Mouse (Mus musculus) 3134 (cell line): Measurements from ENCODE around the gene Ocel1.

Experiments used
- DNase-seq: peaks from one replicate; pipeline ENCODE4 v3.0.0-alpha.2; 2011; ENCODE audit warnings: low spot score; ENCODE audit not compliant: insufficient read length; ENCODE audit errors: extremely low read depth

Gene Ocel1

DNA sequence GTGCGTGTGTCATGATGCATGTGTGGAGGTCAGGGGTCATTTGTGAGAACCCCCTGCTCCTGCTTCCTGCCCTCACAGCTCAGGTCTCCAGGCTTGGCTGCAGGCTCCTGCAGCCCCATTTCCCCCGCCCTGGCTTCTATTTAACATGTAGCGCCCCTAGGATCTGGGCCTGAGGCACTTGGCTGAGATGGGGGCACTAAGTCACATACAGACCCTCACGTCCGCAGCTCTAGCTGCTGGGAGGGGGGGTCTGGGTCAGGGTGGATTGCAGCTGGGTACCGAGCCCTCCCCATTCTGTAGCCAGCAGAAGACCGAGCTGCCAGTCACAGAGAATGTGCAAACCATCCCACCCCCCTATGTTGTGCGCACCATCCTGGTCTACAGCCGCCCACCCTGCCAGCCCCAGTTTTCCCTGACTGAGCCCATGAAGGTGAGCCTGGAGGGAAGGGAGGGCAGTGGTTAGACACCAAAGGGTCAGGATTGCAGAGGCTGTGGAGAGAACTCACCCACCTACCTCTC is 31.4 kb downstream of the Ocel1 start:
- DNase-seq: no peak

- no peak for DNase-seq
These were observed 32.2 kb downstream of the Ocel1 start for GRCm38 (mm10) chr8:71403107-71403885.

GRCm38 (mm10) chr8:71404011-71404410 is 32.9 kb downstream of the Ocel1 start:
- DNase-seq: no peak

- no peak for DNase-seq
These were observed 33.9 kb downstream of the Ocel1 start for GRCm38 (mm10) chr8:71404951-71405351.

DNA sequence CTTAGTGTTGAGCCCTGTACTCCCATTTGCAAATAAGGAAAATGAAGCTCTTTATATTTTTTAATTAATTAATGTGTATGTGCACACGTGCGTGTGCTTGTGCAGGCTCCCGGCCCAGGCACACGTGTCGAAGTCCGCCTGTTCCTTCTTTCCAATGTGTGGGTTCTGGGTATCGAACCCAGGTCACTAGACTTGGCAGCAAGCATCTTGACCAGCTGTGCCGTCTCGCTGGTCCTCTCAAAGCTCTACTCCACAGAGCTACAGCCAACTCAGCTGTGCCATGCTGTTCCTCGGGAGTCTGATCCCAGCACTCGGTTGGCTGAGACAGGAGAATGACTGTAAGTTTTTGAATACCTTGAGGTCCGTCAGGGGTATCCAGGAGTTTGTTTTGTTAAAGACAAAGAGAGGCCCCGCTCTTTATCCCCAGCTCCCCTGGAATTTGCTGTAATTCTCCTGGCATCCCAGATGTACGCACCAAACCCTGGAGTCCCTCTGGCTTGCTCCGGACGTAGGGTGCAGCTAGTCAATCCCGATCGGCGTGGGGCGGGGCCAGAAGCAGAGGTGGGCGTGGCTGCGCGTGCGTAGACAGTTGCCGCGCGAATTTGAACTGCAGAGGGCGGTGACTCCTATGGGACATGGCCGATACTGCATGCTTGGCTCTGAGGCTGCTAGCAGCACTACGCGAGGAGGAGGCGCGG is 34.5 kb downstream of the Ocel1 start, which contains the start of gene Ankle1:
Gene Ankle1 (plus strand): TSS at position 610 of the 698 bp plus-strand sequence.
- DNase-seq: peak; percentile 98

DNA sequence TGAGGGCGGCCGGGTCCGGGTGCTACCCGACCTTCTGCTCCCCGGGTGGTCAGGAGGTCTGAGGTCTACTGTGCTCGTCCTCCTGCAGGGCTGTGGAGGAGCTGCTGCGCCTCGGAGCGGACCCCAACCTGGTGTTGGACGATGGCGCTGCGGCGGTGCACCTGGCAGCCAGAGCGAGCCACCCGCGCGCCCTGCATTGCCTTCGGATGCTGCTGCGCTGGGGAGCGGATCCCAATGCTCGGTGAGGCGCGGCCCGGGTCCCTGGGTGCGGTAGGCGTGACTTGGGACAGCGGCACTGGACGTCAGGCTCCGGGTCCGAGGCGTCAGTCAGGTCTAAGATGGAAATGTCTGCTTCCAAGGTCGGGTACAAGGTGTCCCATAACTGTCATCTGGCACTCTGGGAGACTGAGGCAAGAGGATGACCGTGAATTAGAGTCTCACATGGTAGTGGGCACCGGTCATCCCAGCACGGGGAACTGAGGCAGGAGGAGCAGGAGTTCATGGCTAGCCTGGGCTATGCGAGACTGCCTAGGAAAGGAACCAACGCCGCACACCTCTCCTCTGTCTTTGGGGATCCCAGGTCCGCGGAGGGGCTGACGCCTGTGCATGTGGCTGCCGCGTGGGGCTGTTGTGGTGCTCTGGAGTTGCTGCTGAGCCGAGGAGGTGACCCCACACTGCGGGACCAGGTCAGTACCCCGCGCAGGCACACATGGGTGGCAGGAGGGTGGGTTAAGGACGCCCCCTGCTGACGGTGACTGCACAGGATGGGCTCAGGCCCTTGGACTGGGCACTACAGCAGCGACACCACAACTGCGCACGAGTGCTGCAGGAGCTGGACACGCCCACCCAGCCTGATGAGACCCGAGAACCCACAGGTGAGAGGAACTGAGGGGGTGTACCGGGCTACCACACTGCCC is 35.3 kb downstream of the Ocel1 start:
- DNase-seq: peak; percentile 82

DNA sequence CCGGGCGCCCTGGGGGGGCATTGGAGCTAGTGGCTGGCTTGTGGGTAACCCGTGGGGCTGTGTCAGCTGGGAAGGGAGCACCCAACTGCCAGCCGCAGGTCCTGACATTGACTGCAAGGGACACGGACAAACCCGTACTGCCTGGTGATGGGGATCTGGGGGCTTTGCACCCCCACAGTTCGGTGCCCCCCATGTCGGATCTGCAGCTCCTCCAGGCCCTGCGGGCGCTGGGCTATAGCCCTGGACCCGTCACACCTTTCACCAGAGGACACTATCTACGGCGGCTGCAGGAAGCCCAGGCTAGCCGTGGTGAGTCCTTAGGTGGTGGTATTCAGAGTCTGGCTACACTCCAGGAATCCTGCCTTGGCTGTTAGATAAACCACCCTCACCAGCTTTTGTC is 36.3 kb downstream of the Ocel1 start:
- DNase-seq: no peak

DNA sequence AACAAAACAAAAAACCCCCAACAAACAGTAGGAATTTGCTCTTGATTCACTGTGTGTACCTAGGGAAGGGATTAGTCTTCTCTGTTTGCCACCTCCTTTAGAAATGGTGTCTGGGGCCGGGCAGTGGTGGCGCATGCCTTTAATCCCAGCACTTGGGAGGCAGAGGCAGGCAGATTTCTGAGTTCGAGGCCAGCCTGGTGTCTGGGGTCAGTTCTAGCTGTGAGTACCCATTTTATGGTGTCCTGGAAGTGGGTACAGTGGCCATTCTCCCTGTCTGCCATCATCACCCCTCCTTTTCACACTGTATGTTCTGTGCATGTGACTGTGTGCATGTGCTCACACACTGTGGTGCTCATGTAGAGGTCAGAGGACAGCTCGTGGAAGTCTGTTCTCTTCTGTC is 37.1 kb downstream of the Ocel1 start:
- DNase-seq: no peak

- peak; percentile 53 for DNase-seq
These were observed 40.6 kb downstream of the Ocel1 start for GRCm38 (mm10) chr8:71411535-71412273.

DNA sequence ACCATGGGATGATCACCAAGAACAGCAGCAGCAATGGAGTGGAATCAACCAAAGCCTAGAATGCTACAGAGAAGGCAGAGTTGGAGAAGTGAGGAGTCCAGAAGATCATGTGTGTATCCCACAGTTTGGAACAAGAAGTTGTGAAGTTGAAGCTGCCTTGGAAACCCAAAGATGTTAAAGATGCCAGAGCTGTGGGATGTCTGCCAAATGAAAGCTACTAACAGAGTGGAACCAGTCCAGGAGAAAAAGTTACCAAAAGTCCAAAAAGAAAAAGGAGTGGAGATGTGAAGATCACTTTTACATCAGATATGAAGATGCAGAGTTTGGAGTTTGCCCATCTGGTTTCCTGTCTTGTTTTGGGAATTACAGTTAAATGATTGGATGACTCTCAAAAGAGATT is 51.0 kb downstream of the Ocel1 start:
- no peak for DNase-seq
